9 mouse cellular contexts compared by ENCODE assay signal in the genomic region with DNA sequence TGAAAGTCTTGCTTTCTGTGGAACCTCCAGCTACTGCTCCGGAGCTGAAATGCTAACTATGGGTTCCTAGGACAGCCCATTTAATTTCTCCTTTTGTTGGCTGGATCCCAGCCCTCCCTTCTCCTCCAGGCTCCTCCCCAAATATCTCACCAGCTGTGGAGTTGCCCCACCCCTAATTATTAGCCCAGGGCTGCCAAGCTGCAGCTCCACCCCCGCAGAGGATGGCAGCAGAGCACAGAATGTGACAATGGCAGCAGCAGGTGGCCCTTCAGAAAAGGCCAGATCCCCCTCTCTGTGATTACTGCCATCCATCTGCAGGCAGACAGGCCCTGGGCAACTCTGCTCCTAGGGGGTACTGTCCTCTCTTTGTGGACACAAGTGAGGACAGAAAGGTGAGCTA.
DNase-seq lines count a peak whose midpoint lies in the region; ATAC-seq and TF ChIP-seq lines count a peak whose summit lies in the region.
"Had no signal": no experiment of that assay in that cellular context is flagged by ENCODE, and none has a peak within 500 bp of the region (broad histone marks: within the 10 kb centered on the region; RNA-seq: fewer than 3 reads in every experiment).

No protein-coding gene starts in this region.

- no peak overlapping the region for H3K4me3 ChIP-seq in lung, embryonic 16.5 days (ENCODE audit: low read length)
- H3K4me3 ChIP-seq in heart, postnatal 0 days (ENCODE audit: low read depth, low read length): no peak overlapping the region
- no peak overlapping the region for H3K4me3 ChIP-seq in liver, postnatal 0 days (ENCODE audit: low read depth, low read length)
- H3K4me3 ChIP-seq: limb, embryonic 15.5 days had no signal

- no peaks in the 10 kb centered on the region for H3K27me3 ChIP-seq in lung, embryonic 16.5 days (ENCODE audit: control insufficient read depth, insufficient read depth, low read depth, low read length)
- H3K27me3 ChIP-seq in heart, postnatal 0 days (ENCODE audit: control insufficient read depth, insufficient read depth, low read length): no peaks in the 10 kb centered on the region
- no peaks in the 10 kb centered on the region for H3K27me3 ChIP-seq in liver, postnatal 0 days (ENCODE audit: insufficient read depth, low read length)
- H3K27me3 ChIP-seq: limb, embryonic 15.5 days had no signal

- ATAC-seq in lung, embryonic 16.5 days (ENCODE audit: low read depth): peak; percentile 61
- peak; percentile 66 for ATAC-seq in heart, postnatal 0 days (ENCODE audit: insufficient read depth, low read depth)
- ATAC-seq in liver, postnatal 0 days: peak; percentile 77

- no peak for TF ChIP-seq EP300 in heart, postnatal 0 days (IDR thresholded peaks at IDR 0.05; ENCODE audit: low read depth)
- TF ChIP-seq EP300 in liver, postnatal 0 days (IDR thresholded peaks at IDR 0.05; ENCODE audit: low read depth): no peak

- H3K27ac ChIP-seq in lung, embryonic 16.5 days (ENCODE audit: low read length): no peak overlapping the region
- no peak overlapping the region for H3K27ac ChIP-seq in heart, postnatal 0 days (ENCODE audit: low read depth)
- no peak overlapping the region for H3K27ac ChIP-seq in liver, postnatal 0 days (ENCODE audit: low read depth)
- H3K27ac ChIP-seq: limb, embryonic 15.5 days had no signal

- WGBS in lung, embryonic 16.5 days: 3% methylated on average over 2 of the region's 2 CpGs
- 14% methylated on average over 2 of the region's 2 CpGs for WGBS in heart, postnatal 0 days
- WGBS in liver, postnatal 0 days (ENCODE audit: insufficient replicate concordance): 18% methylated on average over 2 of the region's 2 CpGs

- no peak overlapping the region for H3K4me2 ChIP-seq in lung, embryonic 16.5 days (ENCODE audit: low read depth, low read length)
- H3K4me2 ChIP-seq in heart, postnatal 0 days (ENCODE audit: low read depth, low read length): no peak overlapping the region
- H3K4me2 ChIP-seq in liver, postnatal 0 days (ENCODE audit: low read depth, low read length): no peak overlapping the region
- H3K4me2 ChIP-seq: limb, embryonic 15.5 days had no signal

- H3K9ac ChIP-seq in lung, embryonic 16.5 days (ENCODE audit: low read length): no peak overlapping the region
- H3K9ac ChIP-seq in heart, postnatal 0 days (replicated peaks; ENCODE audit: low read depth, low read length): no peak overlapping the region
- no peak overlapping the region for H3K9ac ChIP-seq in liver, postnatal 0 days (replicated peaks)
- H3K9ac ChIP-seq: limb, embryonic 15.5 days had no signal

- H3K4me1 ChIP-seq in lung, embryonic 16.5 days (replicated peaks; ENCODE audit: control insufficient read depth, insufficient read depth, low read length): peaks cover 12% of the 10 kb centered on the region
- H3K4me1 ChIP-seq in heart, postnatal 0 days (ENCODE audit: control insufficient read depth, insufficient read depth): peaks cover 58% of the 10 kb centered on the region
- H3K4me1 ChIP-seq in liver, postnatal 0 days (ENCODE audit: insufficient read depth): peaks cover 6% of the 10 kb centered on the region; the same call in 1 of the 2 replicates

- no peak for TF ChIP-seq CTCF in heart, postnatal 0 days (IDR thresholded peaks at IDR 0.05; ENCODE audit: low read depth)
- no peak for TF ChIP-seq CTCF in liver, postnatal 0 days (IDR thresholded peaks at IDR 0.05; ENCODE audit: low read depth)

- no peaks in the 10 kb centered on the region for H3K9me3 ChIP-seq in lung, embryonic 16.5 days (ENCODE audit: control insufficient read depth, low read length)
- no peaks in the 10 kb centered on the region for H3K9me3 ChIP-seq in heart, postnatal 0 days (replicated peaks; ENCODE audit: control insufficient read depth, low read length)
- no peaks in the 10 kb centered on the region for H3K9me3 ChIP-seq in liver, postnatal 0 days (ENCODE audit: low read length)
- H3K9me3 ChIP-seq: limb, embryonic 15.5 days had no signal

- peak; percentile 69 for DNase-seq in adrenal gland, postnatal 14 days
- no peak for DNase-seq in adrenal gland, adult 2 months
- DNase-seq in lung, postnatal 14 days: no peak
- DNase-seq in heart, postnatal 0 days (ENCODE audit: low spot score): peak; percentile 66
- DNase-seq in liver, postnatal 0 days: peak; percentile 38
- DNase-seq in urinary bladder, adult 2 months (ENCODE audit: low spot score): no peak
- DNase-seq in right cerebral cortex, postnatal 25 days: no peak

- no peaks in the 10 kb centered on the region for H3K36me3 ChIP-seq in lung, embryonic 16.5 days (ENCODE audit: control insufficient read depth, insufficient read depth, low read length)
- H3K36me3 ChIP-seq in heart, postnatal 0 days (replicated peaks; ENCODE audit: control insufficient read depth, insufficient read depth, low read length): no peaks in the 10 kb centered on the region
- no peaks in the 10 kb centered on the region for H3K36me3 ChIP-seq in liver, postnatal 0 days (replicated peaks; ENCODE audit: insufficient read depth, low read length)
- H3K36me3 ChIP-seq: limb, embryonic 15.5 days had no signal

Comparison
In these comparisons a context has a peak if more than half of its experiments do, and no peak if none do; other contexts are left out.
1. DNase-seq: peak in adrenal gland, postnatal 14 days (single experiment), heart, postnatal 0 days (single experiment) and liver, postnatal 0 days (single experiment); none in adrenal gland, adult 2 months (single experiment), lung, postnatal 14 days (single experiment), urinary bladder, adult 2 months (single experiment) and right cerebral cortex, postnatal 25 days (single experiment).
2. Peak in every context shown above with its lines, with median percentiles within 50 percentile points of each other: ATAC-seq.